Mouse (Mus musculus) bone marrow macrophage, adult 2 months (primary cell): ENCODE measurements around the gene Gm32687. TPM values are rescaled to one million over a fixed set of nuclear protein-coding genes. Genes with fewer than 3 reads are reported as not detected.
A peak's percentile ranks its signal among the peaks of the same experiment; 100 is the strongest.
"Not testable (repeated sequence)": the region's sequence is repeated elsewhere in the genome, so short reads cannot be mapped to it uniquely, and the experiment has no call there.

ENCODE experiments used
- H3K27ac ChIP-seq: 2 replicates; pipeline ENCODE4 v1.5.1; 2012; ENCODE audit warnings: low read depth, low read length; ENCODE audit not compliant: insufficient read depth
- H3K4me1 ChIP-seq: 2 replicates; pipeline ENCODE4 v1.6.1; 2012; ENCODE audit warnings: low read length; ENCODE audit not compliant: control insufficient read depth, insufficient read depth
- H3K4me3 ChIP-seq: 2 replicates; pipeline ENCODE4 v1.5.1; 2012; ENCODE audit warnings: mild to moderate bottlenecking, low read length, moderate library complexity; ENCODE audit not compliant: insufficient read depth
- polyA plus RNA-seq: library from polyadenylated mRNA; stranded (reverse); fragments of >200 nt; gene quantifications from 2 replicates; pipeline ENCODE4 v1.2.4, GENCODE M21; 2012; ENCODE audit not compliant: missing spikeins, insufficient read depth, insufficient read length

The Gm32687 gene
- polyA plus RNA-seq, result 0.52 TPM in 1 of 2 replicates, not detected in the other

- H3K4me1 ChIP-seq, H3K27ac ChIP-seq: not testable (repeated sequence)
- peak within 1 kb of the TSS; percentile 36; the same call in 1 of the 2 replicates for H3K4me3 ChIP-seq
Measured at GRCm38 (mm10) chr10:81863409-81864407, at the start of gene Gm32687. Gene Gm32687, plus strand, starts transcription at chr10:81863934.

GRCm38 (mm10) chr10:81846219-81846618 is 17.5 kb upstream of the Gm32687 start:
- H3K4me1 ChIP-seq, H3K27ac ChIP-seq, H3K4me3 ChIP-seq: not testable (repeated sequence)

- not testable (repeated sequence) for H3K27ac ChIP-seq, H3K4me1 ChIP-seq, H3K4me3 ChIP-seq
Measured at GRCm38 (mm10) chr10:81929842-81930743, 66.4 kb downstream of the Gm32687 start, which contains the start of gene Zfp781. Gene Zfp781, minus strand, starts transcription at chr10:81930480.

Other genes starting within 250 kb of the Gm32687 start
- 10.9 and 13.2 TPM in 2 replicates for gene Sirt6, start 236.1 kb upstream of the Gm32687 start, polyA plus RNA-seq
- 7.8 and 9.6 TPM in 2 replicates for gene Ankrd24, start 235.4 kb upstream of the Gm32687 start, polyA plus RNA-seq
- 0.66 and 0.67 TPM in 2 replicates for gene Gm10778, start 214.9 kb upstream of the Gm32687 start, polyA plus RNA-seq
- gene Zfp433, start 159.1 kb upstream of the Gm32687 start, polyA plus RNA-seq, result 9.4 TPM in 2 replicates
- 0.85 and 1.0 TPM in 2 replicates for gene Gm3055, start 92.8 kb upstream of the Gm32687 start, polyA plus RNA-seq
- 1.5 and 2.1 TPM in 2 replicates for gene Gm4767, start 51.7 kb upstream of the Gm32687 start, polyA plus RNA-seq
- 0.85 TPM in 1 of 2 replicates, not detected in the other for gene Zfp781, start 66.5 kb downstream of the Gm32687 start, polyA plus RNA-seq
- 3.6 and 4.6 TPM in 2 replicates for gene Zfp873, start 184.2 kb downstream of the Gm32687 start, polyA plus RNA-seq
- 0.95 TPM in 1 of 2 replicates, not detected in the other for gene BC024063, start 219.4 kb downstream of the Gm32687 start, polyA plus RNA-seq